In the genomic region with DNA sequence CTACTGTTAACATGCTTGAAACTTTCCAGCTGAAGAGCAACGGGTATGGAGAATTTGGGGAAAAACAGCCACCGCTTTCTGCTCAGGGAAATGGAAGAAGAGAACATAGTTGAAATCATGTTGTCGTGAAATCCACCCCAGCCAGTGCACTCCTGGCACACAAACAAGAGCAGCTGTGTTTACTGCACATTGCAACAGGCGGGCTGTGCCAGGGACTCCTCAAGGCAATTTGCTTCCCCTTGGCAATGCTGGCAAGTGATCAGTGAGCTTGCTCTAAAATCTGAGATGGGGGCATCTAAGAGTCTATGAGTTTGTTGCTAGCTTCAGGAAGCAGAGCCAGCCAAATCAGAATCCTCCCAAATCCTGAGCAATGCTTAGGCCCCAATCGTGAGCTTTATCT, we compare ENCODE assay signal across 14 mouse cellular contexts. TPM values are rescaled to one million over a fixed set of nuclear protein-coding genes. Genes with fewer than 3 reads are reported as not detected.
A peak's percentile ranks its signal among the peaks of the same experiment; 100 is the strongest.
DNase-seq lines count a peak whose midpoint lies in the region; ATAC-seq and TF ChIP-seq lines count a peak whose summit lies in the region.
"Had no signal": no experiment of that assay in that cellular context is flagged by ENCODE, and none has a peak within 500 bp of the region (broad histone marks: within the 10 kb centered on the region; RNA-seq: fewer than 3 reads in every experiment).

No protein-coding gene starts in this region.

- 0 out of 2 replicates have a peak overlapping the region, but pooled peaks have one; percentile 28 for H3K27ac ChIP-seq in embryonic facial prominence, embryonic 15.5 days (replicated peaks)
- H3K27ac ChIP-seq in heart, adult 2 months = no peak overlapping the region

- H3K36me3 ChIP-seq in embryonic facial prominence, embryonic 15.5 days = no peaks in the 10 kb centered on the region
- H3K36me3 ChIP-seq in heart, adult 2 months (ENCODE audit: control insufficient read depth, insufficient read depth, low read length) = no peaks in the 10 kb centered on the region

- H3K79me2 ChIP-seq in heart, adult 2 months (replicated peaks; ENCODE audit: control insufficient read depth, insufficient read depth, low read length) = no peaks in the 10 kb centered on the region

- TF ChIP-seq CTCF in heart, adult 2 months (IDR thresholded peaks at IDR 0.05) = no peak

- H3K27me3 ChIP-seq in embryonic facial prominence, embryonic 15.5 days = no peaks in the 10 kb centered on the region
- H3K27me3 ChIP-seq in heart, adult 2 months (ENCODE audit: control insufficient read depth, insufficient read depth, low read length) = no peaks in the 10 kb centered on the region

- WGBS in embryonic facial prominence, embryonic 15.5 days = 45% methylated on average over 5 of the region's 5 CpGs
- WGBS in heart, adult 2 months = 65% methylated on average over 5 of the region's 5 CpGs

- no peak overlapping the region for H3K9ac ChIP-seq in embryonic facial prominence, embryonic 15.5 days
- no peak overlapping the region for H3K9ac ChIP-seq in heart, adult 2 months (ENCODE audit: low read depth, low read length)

- intact Hi-C loops in gastrocnemius, postnatal 36 days (cut with DNase I) = no loop called here
- intact Hi-C loops in heart, adult 2 months (cut with DNase I) = no loop called here
- intact Hi-C loops in heart, postnatal 25 days (cut with DNase I) = no loop called here

- peak; percentile 16 for DNase-seq in gastrocnemius, adult 18-20 months (ENCODE audit: low spot score)
- no peak for DNase-seq in gastrocnemius, postnatal 36 days
- peak; percentile 61 for DNase-seq in layer of hippocampus, adult 9-11 months
- DNase-seq in lung, postnatal 10 days = peak; percentile 37
- no peak for DNase-seq in embryo, embryonic 9.5 days (ENCODE audit: extremely low spot score)
- DNase-seq in heart, adult 2 months = no peak
- no peak for DNase-seq in heart, postnatal 25 days (ENCODE audit: low spot score)
- DNase-seq: cerebellum, adult 11-12 months; retina, postnatal 1 day had no signal

- 0 out of 2 replicates have a peak, but pooled peaks cover 7% of the 10 kb centered on the region for H3K4me1 ChIP-seq in embryonic facial prominence, embryonic 15.5 days
- no peaks in the 10 kb centered on the region for H3K4me1 ChIP-seq in heart, adult 2 months (ENCODE audit: control insufficient read depth, insufficient read depth, low read length)

- no peak overlapping the region for H3K4me3 ChIP-seq in embryonic facial prominence, embryonic 15.5 days (replicated peaks)
- H3K4me3 ChIP-seq in heart, adult 2 months = no peak overlapping the region

- no peak for ATAC-seq in embryonic facial prominence, embryonic 15.5 days (ENCODE audit: insufficient number of reproducible peaks, low FRiP score, low TSS enrichment, low read depth)

- H3K9me3 ChIP-seq in embryonic facial prominence, embryonic 15.5 days (replicated peaks) = no peaks in the 10 kb centered on the region

- no peak for TF ChIP-seq POLR2A in heart, adult 2 months (IDR thresholded peaks at IDR 0.05; ENCODE audit: insufficient read depth, low read depth, low read length)

- no peak overlapping the region for H3K4me2 ChIP-seq in embryonic facial prominence, embryonic 15.5 days (replicated peaks)

- no peak for TF ChIP-seq EP300 in heart, adult 2 months (IDR thresholded peaks at IDR 0.05; ENCODE audit: insufficient read depth, low read depth, low read length)

RNA-seq across cellular contexts. Expression of a gene that starts 5.6 kb away (rescaled TPM):
- total RNA-seq in gastrocnemius, adult 18-20 months (2021) = not detected
- total RNA-seq in gastrocnemius, postnatal 36 days (2021) = not detected
- not detected in 2 replicates for polyA plus RNA-seq in embryonic facial prominence, embryonic 15.5 days (2015; fragmentation: Nextera tagmentation; extraction: Ambion mirVana)
- not detected for total RNA-seq in heart, adult 2 months (2021)
- polyA plus RNA-seq in heart, adult 2 months (2012; rRNA removed) = not detected in 2 replicates
- total RNA-seq in heart, postnatal 25 days (2021) = not detected
- total RNA-seq: CH12.LX; megakaryocyte-erythroid progenitor cell, adult 5-6 weeks had no signal
- polyA plus RNA-seq: heart, postnatal 0 days had no signal

RNA-seq across cellular contexts. Expression of a gene that starts 13.3 kb away (rescaled TPM):
- not detected for total RNA-seq in gastrocnemius, adult 18-20 months (2021)
- total RNA-seq in gastrocnemius, postnatal 36 days (2021) = not detected
- 0.23 TPM in 1 of 2 replicates, not detected in the other for polyA plus RNA-seq in embryonic facial prominence, embryonic 15.5 days (2015; fragmentation: Nextera tagmentation; extraction: Ambion mirVana)
- not detected for total RNA-seq in heart, adult 2 months (2021)
- 0.12 TPM in 1 of 2 replicates, not detected in the other for polyA plus RNA-seq in heart, adult 2 months (2012; rRNA removed)
- not detected for total RNA-seq in heart, postnatal 25 days (2021)
- total RNA-seq: CH12.LX; megakaryocyte-erythroid progenitor cell, adult 5-6 weeks had no signal
- polyA plus RNA-seq: heart, postnatal 0 days; large intestine, adult 2 months had no signal

RNA-seq across cellular contexts. Expression of a gene that starts 25.0 kb away (rescaled TPM):
- not detected for total RNA-seq in gastrocnemius, adult 18-20 months (2021)
- not detected for total RNA-seq in gastrocnemius, postnatal 36 days (2021)
- polyA plus RNA-seq in embryonic facial prominence, embryonic 15.5 days (2015; fragmentation: Nextera tagmentation; extraction: Ambion mirVana) = not detected in 2 replicates
- not detected for total RNA-seq in heart, adult 2 months (2021)
- polyA plus RNA-seq in heart, adult 2 months (2012; rRNA removed) = not detected in 2 replicates
- not detected for total RNA-seq in heart, postnatal 25 days (2021)
- total RNA-seq: CH12.LX; megakaryocyte-erythroid progenitor cell, adult 5-6 weeks had no signal
- polyA plus RNA-seq: heart, postnatal 0 days had no signal

RNA-seq across cellular contexts. Expression of a gene that starts 39.1 kb away (rescaled TPM):
- under 1 TPM in 1 of 2 experiments, not detected in 1; 0.26 TPM for total RNA-seq in gastrocnemius, adult 18-20 months (2021)
- not detected for total RNA-seq in gastrocnemius, postnatal 36 days (2021)
- 0.07 and 0.20 TPM in 2 replicates for polyA plus RNA-seq in embryonic facial prominence, embryonic 15.5 days (2015; fragmentation: Nextera tagmentation; extraction: Ambion mirVana)
- not detected for total RNA-seq in heart, adult 2 months (2021)
- not detected in 2 replicates for polyA plus RNA-seq in heart, adult 2 months (2012; rRNA removed)
- total RNA-seq in heart, postnatal 25 days (2021) = not detected
- total RNA-seq: CH12.LX; megakaryocyte-erythroid progenitor cell, adult 5-6 weeks had no signal
- polyA plus RNA-seq: heart, postnatal 0 days had no signal

Comparison
In these comparisons a context has a peak if more than half of its experiments do, and no peak if none do; other contexts are left out.
1. DNase-seq: peak in gastrocnemius, adult 18-20 months (single experiment), layer of hippocampus, adult 9-11 months (single experiment) and lung, postnatal 10 days (single experiment); none in gastrocnemius, postnatal 36 days (0 of 2), embryo, embryonic 9.5 days (single experiment), heart, adult 2 months (0 of 2) and heart, postnatal 25 days (single experiment).